Mouse (Mus musculus) lung, postnatal 0 days (tissue): ENCODE measurements around the gene Clca4b.
"Not testable (repeated sequence)": the region's sequence is repeated elsewhere in the genome, so short reads cannot be mapped to it uniquely, and the experiment has no call there.

Experiments
- CTCF ChIP-seq: IDR thresholded peaks from 2 replicates; pipeline ENCODE4 v1.5.1; 2016; ENCODE audit warnings: antibody characterized with exemption, mild to moderate bottlenecking
- EP300 ChIP-seq: IDR thresholded peaks from 2 replicates; pipeline ENCODE4 v1.6.1; 2016; ENCODE audit warnings: antibody characterized with exemption, mild to moderate bottlenecking, control low read depth

DNA sequence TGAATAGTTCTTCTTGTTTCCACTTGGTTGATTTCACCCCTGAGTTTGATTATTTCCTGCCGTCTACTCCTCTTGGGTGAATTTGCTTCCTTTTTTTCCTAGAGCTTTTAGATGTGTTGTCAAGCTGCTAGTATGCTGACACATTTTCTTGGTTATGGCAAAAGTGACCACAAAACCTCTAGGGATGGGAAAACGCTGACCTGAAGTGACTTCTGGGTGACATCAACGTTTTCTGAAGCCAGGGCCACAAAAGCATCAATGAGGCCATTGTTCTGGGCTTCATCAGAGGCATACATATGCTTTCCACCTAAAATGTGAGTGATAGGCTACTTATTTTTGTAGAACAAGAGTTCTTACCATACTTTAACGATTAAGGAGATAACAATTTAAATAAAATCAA is 60.3 kb downstream of the Clca4b start:
- TF ChIP-seq CTCF, EP300: not testable (repeated sequence)
